Mouse (Mus musculus) neural tube, embryonic 13.5 days (tissue): ENCODE results near the gene Gbp6. TPM values are rescaled to one million over a fixed set of nuclear protein-coding genes. Genes with fewer than 3 reads are reported as not detected.
"Not testable (repeated sequence)": the region's sequence is repeated elsewhere in the genome, so short reads cannot be mapped to it uniquely, and the experiment has no call there.

Source experiments
- ATAC-seq: fragments of 200-750 bp; cut with Nextera tagmentation; 2 replicates; pipeline ENCODE4 v1.8.0; 2017; ENCODE audit warnings: low read depth, mild to moderate bottlenecking, moderate TSS enrichment, moderate library complexity
- H3K27ac ChIP-seq: fragments of 300-500 bp; sonication (generic); replicated peaks from 2 replicates; pipeline ENCODE4 v1.5.1; 2015; ENCODE audit warnings: moderate library complexity, mild to moderate bottlenecking, inconsistent platforms
- H3K27me3 ChIP-seq: fragments of 300-500 bp; sonication (generic); 2 replicates; pipeline ENCODE4 v1.6.1; 2015; ENCODE audit warnings: mild to moderate bottlenecking, inconsistent platforms
- H3K36me3 ChIP-seq: fragments of 300-500 bp; sonication (generic); 2 replicates; pipeline ENCODE4 v1.6.1; 2015; ENCODE audit warnings: mild to moderate bottlenecking, inconsistent platforms
- H3K4me1 ChIP-seq: fragments of 300-500 bp; sonication (generic); replicated peaks from 2 replicates; pipeline ENCODE4 v1.6.1; 2015; ENCODE audit warnings: inconsistent platforms
- H3K4me2 ChIP-seq: fragments of 300-500 bp; sonication (generic); 2 replicates; pipeline ENCODE4 v1.6.1; 2015; ENCODE audit warnings: inconsistent platforms, mild to moderate bottlenecking, moderate library complexity
- H3K4me3 ChIP-seq: fragments of 300-500 bp; sonication (generic); 2 replicates; pipeline ENCODE4 v1.5.1; 2015; ENCODE audit warnings: mild to moderate bottlenecking, inconsistent platforms
- H3K9ac ChIP-seq: fragments of 300-500 bp; sonication (generic); 2 replicates; pipeline ENCODE4 v1.6.1; 2015; ENCODE audit warnings: moderate library complexity, mild to moderate bottlenecking, inconsistent platforms
- H3K9me3 ChIP-seq: fragments of 300-500 bp; sonication (generic); 2 replicates; pipeline ENCODE4 v1.6.1; 2016; ENCODE audit warnings: inconsistent platforms
- WGBS: fragments of 180-500 bp; shearing (Covaris S2); methylation state at CpG from one replicate; pipeline ENCODE4 v1.1.7; 2015; 5-methylcytosine and 5-hydroxymethylcytosine counted together
- polyA plus RNA-seq: library from polyadenylated mRNA; unstranded; fragments of >200 nt; fragmentation: Nextera tagmentation; extraction: Ambion mirVana; gene quantifications from 2 replicates; pipeline ENCODE4 v1.2.1, GENCODE M21; 2015

Gbp6 gene
- polyA plus RNA-seq, 1 experiment from 2014 or later = 5.0 TPM

- H3K9ac ChIP-seq, H3K27me3 ChIP-seq, H3K4me3 ChIP-seq, ATAC-seq, H3K27ac ChIP-seq, H3K4me1 ChIP-seq, H3K9me3 ChIP-seq, H3K36me3 ChIP-seq, H3K4me2 ChIP-seq: not testable (repeated sequence)
- no CpG with 5 or more reads among the region's 3 CpGs for WGBS
These were observed 32.8 kb downstream of the Gbp6 start for GRCm38 (mm10) chr5:105260673-105261072.

- H3K27me3 ChIP-seq = no peaks in the 10 kb centered on the region
- no peak overlapping the region for H3K4me2 ChIP-seq
- no peak for ATAC-seq
- H3K4me3 ChIP-seq = no peak overlapping the region
- no peak overlapping the region for H3K27ac ChIP-seq
- no peak overlapping the region for H3K9ac ChIP-seq
- no peaks in the 10 kb centered on the region for H3K9me3 ChIP-seq
- H3K36me3 ChIP-seq = no peaks in the 10 kb centered on the region
- no peaks in the 10 kb centered on the region for H3K4me1 ChIP-seq
These were observed 41.0 kb downstream of the Gbp6 start for GRCm38 (mm10) chr5:105252491-105252890.

GRCm38 (mm10) chr5:105244741-105245140 is 48.8 kb downstream of the Gbp6 start:
- not testable (repeated sequence) for H3K36me3 ChIP-seq, H3K4me2 ChIP-seq, ATAC-seq, H3K9ac ChIP-seq, H3K4me3 ChIP-seq, H3K27me3 ChIP-seq, H3K27ac ChIP-seq, H3K9me3 ChIP-seq, H3K4me1 ChIP-seq
- 80% methylated on average over 3 of the region's 3 CpGs for WGBS

- not testable (repeated sequence) for H3K4me3 ChIP-seq, H3K27me3 ChIP-seq, H3K27ac ChIP-seq, H3K9ac ChIP-seq, H3K9me3 ChIP-seq, H3K4me2 ChIP-seq, H3K4me1 ChIP-seq, H3K36me3 ChIP-seq
- peak; percentile 43; the same call in 1 of the 2 replicates for ATAC-seq
- WGBS = 64% methylated on average over 5 of the region's 5 CpGs
These were observed 52.5 kb downstream of the Gbp6 start for GRCm38 (mm10) chr5:105240982-105241381.

GRCm38 (mm10) chr5:105239483-105240047 is 53.9 kb downstream of the Gbp6 start, which contains the start of gene Gbp10:
Gene Gbp10 (minus strand): TSS chr5:105239533.
- not testable (repeated sequence) for H3K4me1 ChIP-seq, H3K27me3 ChIP-seq, H3K36me3 ChIP-seq, H3K4me2 ChIP-seq, H3K9ac ChIP-seq, H3K27ac ChIP-seq, H3K9me3 ChIP-seq, ATAC-seq, H3K4me3 ChIP-seq

- H3K27ac ChIP-seq, ATAC-seq, H3K9ac ChIP-seq, H3K9me3 ChIP-seq, H3K27me3 ChIP-seq, H3K4me2 ChIP-seq, H3K4me1 ChIP-seq, H3K36me3 ChIP-seq, H3K4me3 ChIP-seq: not testable (repeated sequence)
- 95% methylated on average over 1 of the region's 1 CpGs for WGBS
These were observed 55.1 kb downstream of the Gbp6 start for GRCm38 (mm10) chr5:105238402-105238801.

- H3K27ac ChIP-seq, H3K9ac ChIP-seq, ATAC-seq, H3K4me1 ChIP-seq, H3K27me3 ChIP-seq, H3K4me3 ChIP-seq, H3K4me2 ChIP-seq, H3K9me3 ChIP-seq, H3K36me3 ChIP-seq: not testable (repeated sequence)
- 81% methylated on average over 3 of the region's 3 CpGs for WGBS
These were observed 57.5 kb downstream of the Gbp6 start for GRCm38 (mm10) chr5:105236040-105236439.

Other genes starting within 250 kb of the Gbp6 start
- gene Gbp9, start 154.2 kb downstream of the Gbp6 start, polyA plus RNA-seq = 1.5 and 2.0 TPM in 2 replicates
- 0.54 and 1.2 TPM in 2 replicates for gene Gbp8, start 154.2 kb downstream of the Gbp6 start, polyA plus RNA-seq
- gene Gbp4, start 154.1 kb downstream of the Gbp6 start, polyA plus RNA-seq = 2.0 and 2.1 TPM in 2 replicates
- 1.1 and 1.7 TPM in 2 replicates for gene Gbp10, start 54.2 kb downstream of the Gbp6 start, polyA plus RNA-seq
- not detected in 2 replicates for gene Gm43302, start within 50 bp of the Gbp6 start, polyA plus RNA-seq
- gene Lrrc8b, start 122.1 kb upstream of the Gbp6 start, polyA plus RNA-seq = 13.3 and 13.5 TPM in 2 replicates
- gene Lrrc8c, start 225.7 kb upstream of the Gbp6 start, polyA plus RNA-seq = 10.3 and 15.1 TPM in 2 replicates